Mouse (Mus musculus): ENCODE measurements around the gene Gm10644. TPM values are rescaled to one million over a fixed set of nuclear protein-coding genes. Genes with fewer than 3 reads are reported as not detected.

Gene Gm10644
- polyA plus RNA-seq, 1 experiment, result not detected

- H3K27me3 ChIP-seq (ENCODE audit: control insufficient read depth), result peaks cover 86% of the 10 kb centered on the region
- peaks cover 13% of the 10 kb centered on the region for H3K4me1 ChIP-seq (ENCODE audit: control insufficient read depth)
Observed at GRCm38 (mm10) chr8:83898456-83898855, 56.5 kb downstream of the Gm10644 start.

DNA sequence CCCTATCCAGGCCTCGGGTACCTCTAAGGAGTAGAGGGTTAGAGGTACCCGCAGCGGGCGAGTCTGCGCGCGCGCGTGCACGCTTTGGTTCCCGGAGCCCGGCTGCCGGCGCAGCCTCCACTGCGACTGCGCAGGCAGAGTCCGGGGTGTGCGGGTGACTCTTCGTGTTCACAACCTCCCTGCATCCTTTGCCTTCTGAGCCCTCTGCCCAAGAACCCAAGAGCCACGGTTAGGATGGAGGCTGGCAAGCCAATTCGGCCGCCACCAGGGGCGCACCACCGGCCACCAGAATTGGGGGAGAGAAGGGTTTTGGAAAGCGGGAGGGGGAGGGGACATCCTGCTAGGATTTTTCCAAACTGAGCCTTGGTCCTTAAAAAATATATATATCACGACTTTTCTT is 57.8 kb downstream of the Gm10644 start:
- Histone ChIP-seq H3K27me3 (ENCODE audit: control insufficient read depth) (peaks cover 77% of the 10 kb centered on the region), H3K36me3 (ENCODE audit: control insufficient read depth) (no peaks in the 10 kb centered on the region), H3K4me3 (replicated peaks) (no peak overlapping the region), H3K9me3 (ENCODE audit: control insufficient read depth, low read length) (no peaks in the 10 kb centered on the region), H3K4me1 (ENCODE audit: control insufficient read depth) (peaks cover 13% of the 10 kb centered on the region)
- TF ChIP-seq GATA1 (IDR thresholded peaks at IDR 0.05; ENCODE audit: low read length) (no peak), TAL1 (IDR thresholded peaks at IDR 0.05; ENCODE audit: low read length) (no peak)

More at GRCm38 (mm10) chr8:83898456-83898855, 56.5 kb downstream of the Gm10644 start:
- Histone ChIP-seq H3K4me3 (replicated peaks) (no peak overlapping the region), H3K36me3 (ENCODE audit: control insufficient read depth) (no peaks in the 10 kb centered on the region), H3K9me3 (ENCODE audit: control insufficient read depth, low read length) (no peaks in the 10 kb centered on the region)
- TF ChIP-seq TAL1 (IDR thresholded peaks at IDR 0.05; ENCODE audit: low read length) (no peak), GATA1 (IDR thresholded peaks at IDR 0.05; ENCODE audit: low read length) (no peak)

GRCm38 (mm10) chr8:83896461-83896860 is 58.5 kb downstream of the Gm10644 start:
- H3K4me3 ChIP-seq (replicated peaks), result no peak overlapping the region
- H3K27me3 ChIP-seq (ENCODE audit: control insufficient read depth), result peaks cover 69% of the 10 kb centered on the region
- H3K9me3 ChIP-seq (ENCODE audit: control insufficient read depth, low read length), result no peaks in the 10 kb centered on the region
- TF ChIP-seq GATA1 (IDR thresholded peaks at IDR 0.05; ENCODE audit: low read length), result no peak
- TF ChIP-seq TAL1 (IDR thresholded peaks at IDR 0.05; ENCODE audit: low read length), result no peak
- no peaks in the 10 kb centered on the region for H3K36me3 ChIP-seq (ENCODE audit: control insufficient read depth)
- H3K4me1 ChIP-seq (ENCODE audit: control insufficient read depth), result peaks cover 13% of the 10 kb centered on the region

DNA sequence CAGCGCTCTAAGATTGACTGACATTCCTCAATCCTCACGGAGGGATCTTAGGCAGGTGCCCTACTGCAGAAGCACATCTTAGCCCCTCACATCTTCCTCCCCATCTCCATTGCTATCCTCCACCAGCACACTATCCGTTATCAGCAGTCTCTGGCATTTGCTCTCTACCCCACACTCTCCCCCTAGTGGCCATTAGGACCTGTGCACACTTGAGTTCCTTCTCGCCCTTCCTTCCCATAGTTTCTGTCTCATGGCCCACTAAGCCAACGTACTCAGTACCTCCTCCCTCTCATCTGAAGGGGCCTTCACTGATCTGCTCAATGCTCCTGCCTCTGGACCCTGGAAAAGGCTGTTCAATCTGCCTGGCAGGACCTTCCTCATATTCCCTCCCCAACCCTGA is 59.1 kb downstream of the Gm10644 start:
- Histone ChIP-seq H3K9me3 (ENCODE audit: control insufficient read depth, low read length) (no peaks in the 10 kb centered on the region), H3K27me3 (ENCODE audit: control insufficient read depth) (peaks cover 64% of the 10 kb centered on the region), H3K4me1 (ENCODE audit: control insufficient read depth) (peaks cover 11% of the 10 kb centered on the region), H3K4me3 (replicated peaks) (no peak overlapping the region), H3K36me3 (ENCODE audit: control insufficient read depth) (no peaks in the 10 kb centered on the region)
- no peak for TF ChIP-seq TAL1 (IDR thresholded peaks at IDR 0.05; ENCODE audit: low read length)
- no peak for TF ChIP-seq GATA1 (IDR thresholded peaks at IDR 0.05; ENCODE audit: low read length)

DNA sequence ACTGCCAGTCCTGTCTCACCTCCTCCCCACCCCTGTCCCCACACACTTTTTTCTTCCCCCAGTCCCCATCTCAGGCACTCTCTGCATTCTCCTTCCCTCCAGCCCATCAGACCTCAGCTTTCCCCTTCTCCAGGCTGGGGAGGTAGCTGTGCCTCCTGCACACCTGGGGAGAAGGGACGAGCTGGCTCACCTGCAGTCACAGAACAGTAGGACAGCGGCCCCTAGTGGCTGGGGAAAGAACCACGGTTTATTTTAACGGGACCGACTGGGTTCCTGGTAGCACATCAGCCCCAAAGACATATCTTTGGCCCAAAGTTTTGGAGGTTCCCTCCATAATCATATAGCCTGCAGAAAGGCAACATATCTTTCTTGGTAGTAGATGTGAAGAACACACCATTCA is 61.1 kb downstream of the Gm10644 start:
- H3K4me3 ChIP-seq (replicated peaks), result no peak overlapping the region
- peaks cover 44% of the 10 kb centered on the region for H3K27me3 ChIP-seq (ENCODE audit: control insufficient read depth)
- H3K4me1 ChIP-seq (ENCODE audit: control insufficient read depth), result no peaks in the 10 kb centered on the region; the same call in 1 of the 2 replicates
- H3K9me3 ChIP-seq (ENCODE audit: control insufficient read depth, low read length), result no peaks in the 10 kb centered on the region
- TF ChIP-seq TAL1 (IDR thresholded peaks at IDR 0.05; ENCODE audit: low read length), result no peak
- no peak for TF ChIP-seq GATA1 (IDR thresholded peaks at IDR 0.05; ENCODE audit: low read length)
- H3K36me3 ChIP-seq (ENCODE audit: control insufficient read depth), result no peaks in the 10 kb centered on the region

DNA sequence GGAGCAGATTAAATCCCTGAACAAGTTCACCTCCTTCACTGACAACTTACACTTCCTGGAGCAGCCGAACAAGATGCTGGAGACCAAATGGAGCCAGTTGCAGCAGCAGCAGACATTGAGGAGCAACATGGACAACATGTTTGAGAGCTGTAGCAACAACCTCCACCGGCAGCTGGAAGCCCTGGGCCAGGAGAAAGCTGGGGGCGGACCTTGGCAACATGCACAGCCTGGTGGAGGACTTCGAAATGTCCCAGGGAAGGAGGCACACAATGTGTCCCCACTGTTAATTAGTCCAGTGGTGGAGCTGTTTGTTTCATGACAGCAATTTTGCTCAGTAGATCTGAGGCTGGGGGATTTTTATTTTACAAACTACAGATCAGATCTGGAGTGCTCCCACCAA is 62.9 kb downstream of the Gm10644 start:
- Histone ChIP-seq H3K9me3 (ENCODE audit: control insufficient read depth, low read length) (no peaks in the 10 kb centered on the region), H3K36me3 (ENCODE audit: control insufficient read depth) (no peaks in the 10 kb centered on the region), H3K4me1 (ENCODE audit: control insufficient read depth) (no peaks in the 10 kb centered on the region), H3K4me3 (replicated peaks) (no peak overlapping the region), H3K27me3 (ENCODE audit: control insufficient read depth) (peaks cover 25% of the 10 kb centered on the region)
- TF ChIP-seq TAL1 (IDR thresholded peaks at IDR 0.05; ENCODE audit: low read length) (no peak), GATA1 (IDR thresholded peaks at IDR 0.05; ENCODE audit: low read length) (no peak)

- H3K9me3 ChIP-seq (ENCODE audit: control insufficient read depth, low read length), result no peaks in the 10 kb centered on the region
Observed at GRCm38 (mm10) chr8:83888409-83888808, 66.6 kb downstream of the Gm10644 start.

More at GRCm38 (mm10) chr8:83888409-83888808, 66.6 kb downstream of the Gm10644 start:
- H3K4me3 ChIP-seq (replicated peaks), result no peak overlapping the region
- H3K27me3 ChIP-seq (ENCODE audit: control insufficient read depth), result no peaks in the 10 kb centered on the region; the same call in 1 of the 2 replicates
- no peaks in the 10 kb centered on the region for H3K4me1 ChIP-seq (ENCODE audit: control insufficient read depth)
- TF ChIP-seq TAL1 (IDR thresholded peaks at IDR 0.05; ENCODE audit: low read length), result no peak
- no peak for TF ChIP-seq GATA1 (IDR thresholded peaks at IDR 0.05; ENCODE audit: low read length)
- H3K36me3 ChIP-seq (ENCODE audit: control insufficient read depth), result no peaks in the 10 kb centered on the region

Other genes starting within 250 kb of the Gm10644 start
- gene Ddx39, start 240.0 kb downstream of the Gm10644 start, polyA plus RNA-seq (2012), result 3.0 and 5.3 TPM in 2 replicates
- 0.17 and 0.35 TPM in 2 replicates for gene Adgre5, start 213.9 kb downstream of the Gm10644 start, polyA plus RNA-seq (2012)
- gene Adgrl1, start 55.1 kb downstream of the Gm10644 start, polyA plus RNA-seq (2012), result 0.04 and 0.08 TPM in 2 replicates
- gene Asf1b, start 302 bp upstream of the Gm10644 start, polyA plus RNA-seq (2012), result 56.4 and 58.6 TPM in 2 replicates
- 2.3 and 2.7 TPM in 2 replicates for gene Prkaca, start 17.8 kb upstream of the Gm10644 start, polyA plus RNA-seq (2012)
- 37.5 and 42.8 TPM in 2 replicates for gene Samd1, start 42.5 kb upstream of the Gm10644 start, polyA plus RNA-seq (2012)
- gene 1700067K01Rik, start 46.3 kb upstream of the Gm10644 start, polyA plus RNA-seq (2012), result 0.34 and 0.71 TPM in 2 replicates
- gene 2210011C24Rik, start 57.0 kb upstream of the Gm10644 start, polyA plus RNA-seq (2012), result not detected in 2 replicates
- 0.01 TPM in 1 of 2 replicates, not detected in the other for gene Palm3, start 66.3 kb upstream of the Gm10644 start, polyA plus RNA-seq (2012)
- 0.02 TPM in 1 of 2 replicates, not detected in the other for gene Il27ra, start 87.4 kb upstream of the Gm10644 start, polyA plus RNA-seq (2012)
- not detected in 2 replicates for gene Rln3, start 89.8 kb upstream of the Gm10644 start, polyA plus RNA-seq (2012)
- not detected in 2 replicates for gene Gm10643, start 109.9 kb upstream of the Gm10644 start, polyA plus RNA-seq (2012)
- gene Rfx1, start 111.6 kb upstream of the Gm10644 start, polyA plus RNA-seq (2012), result 3.9 and 4.7 TPM in 2 replicates
- 4.7 and 4.9 TPM in 2 replicates for gene Dcaf15, start 149.6 kb upstream of the Gm10644 start, polyA plus RNA-seq (2012)
- not detected in 2 replicates for gene Podnl1, start 170.8 kb upstream of the Gm10644 start, polyA plus RNA-seq (2012)
- gene Cc2d1a, start 192.7 kb upstream of the Gm10644 start, polyA plus RNA-seq (2012), result 1.0 and 1.4 TPM in 2 replicates
- gene 4930432K21Rik, start 192.8 kb upstream of the Gm10644 start, polyA plus RNA-seq (2012), result not detected in 2 replicates
- not detected in 2 replicates for gene Nanos3, start 230.0 kb upstream of the Gm10644 start, polyA plus RNA-seq (2012)